Mouse (Mus musculus) urinary bladder, postnatal 36 days (tissue): ENCODE data around the gene Fibp.
A peak's percentile ranks its signal among the peaks of the same experiment; 100 is the strongest.
"Not testable (repeated sequence)": the region's sequence is repeated elsewhere in the genome, so short reads cannot be mapped to it uniquely, and the experiment has no call there.

Experiments
- DNase-seq, 2 experiments: peaks; one replicate each; pipeline ENCODE4 v3.0.0; 2022; ENCODE audit warnings: low spot score in 2 of 2, mixed read lengths in 1 of 2

The Fibp gene

DNA sequence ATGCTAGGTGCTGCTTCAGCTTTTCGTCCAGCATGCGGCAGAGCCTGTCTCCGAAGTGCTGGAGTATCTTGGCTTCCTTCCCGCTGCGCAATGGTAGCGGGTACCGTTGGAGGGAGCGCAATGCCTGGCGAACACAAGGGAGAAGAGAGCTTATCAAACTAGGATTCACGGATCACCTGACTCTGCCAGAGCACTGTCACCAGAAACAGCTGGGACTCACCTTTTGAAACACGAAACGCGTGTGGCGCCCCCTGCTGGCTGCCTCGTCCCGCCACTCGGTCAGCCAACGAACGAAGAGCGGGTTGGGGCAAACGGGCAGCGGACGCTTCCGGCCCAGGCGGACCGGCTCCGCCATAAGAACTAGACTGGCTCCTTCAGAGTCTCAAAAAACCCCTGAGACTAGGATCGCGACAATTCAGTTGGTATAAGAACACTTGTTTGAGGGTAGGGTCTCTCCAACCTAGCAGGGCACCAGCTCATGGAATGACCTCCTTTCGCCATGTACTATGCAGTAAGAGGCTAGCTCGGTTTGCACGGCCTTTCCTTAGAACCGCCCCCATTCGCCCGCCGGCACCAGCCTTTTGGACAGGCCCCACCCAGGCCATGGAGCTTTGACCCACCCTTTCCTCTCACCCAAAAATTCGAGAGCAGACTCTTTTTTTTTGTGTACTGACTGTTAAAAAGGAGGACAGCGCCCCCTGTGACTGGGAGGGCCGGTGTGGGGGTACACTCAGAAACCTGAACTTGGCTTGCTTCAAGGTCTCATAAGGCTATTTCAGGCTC is 27.5 kb downstream of the Fibp start, which contains the start of gene Mus81:
Gene Mus81 (minus strand): TSS at position 635 of the 783 bp plus-strand sequence.
- DNase-seq, result peak; percentile 94 to 96

DNA sequence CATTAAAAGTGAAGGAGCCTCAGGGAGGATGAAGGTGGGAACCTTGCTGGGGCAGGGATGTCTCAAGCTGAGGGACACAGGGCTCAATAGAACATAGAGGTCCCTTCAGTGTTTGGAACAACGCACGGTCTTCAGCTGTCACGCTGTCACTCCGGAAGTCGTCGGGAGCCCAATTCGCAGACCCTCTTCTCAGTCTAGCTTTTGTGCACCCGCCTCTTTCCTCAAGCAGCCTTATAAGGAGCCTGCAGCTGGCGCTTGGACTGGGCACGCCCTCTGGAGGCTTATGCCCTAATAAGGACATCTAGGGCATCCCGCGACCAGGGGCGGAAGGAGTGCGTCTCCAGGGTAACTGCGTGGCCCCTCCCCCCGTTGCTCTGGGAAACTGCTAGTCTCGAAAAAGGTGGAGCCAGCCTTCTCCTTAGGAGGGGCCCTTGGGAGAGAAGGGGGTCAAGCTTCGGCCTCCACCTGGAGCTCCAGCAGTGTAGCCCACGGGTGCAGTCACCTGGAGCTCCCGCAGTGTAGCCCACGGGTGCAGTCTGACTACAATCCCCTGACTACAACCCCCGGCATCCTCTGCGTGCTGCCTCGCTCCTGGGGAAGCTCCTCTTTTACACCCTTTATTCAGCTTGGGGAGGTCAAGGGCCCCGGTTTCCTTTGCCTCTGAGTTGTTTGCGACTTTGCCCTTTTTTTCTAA is 28.6 kb downstream of the Fibp start:
- peak; percentile 97 to 98 for DNase-seq

DNA sequence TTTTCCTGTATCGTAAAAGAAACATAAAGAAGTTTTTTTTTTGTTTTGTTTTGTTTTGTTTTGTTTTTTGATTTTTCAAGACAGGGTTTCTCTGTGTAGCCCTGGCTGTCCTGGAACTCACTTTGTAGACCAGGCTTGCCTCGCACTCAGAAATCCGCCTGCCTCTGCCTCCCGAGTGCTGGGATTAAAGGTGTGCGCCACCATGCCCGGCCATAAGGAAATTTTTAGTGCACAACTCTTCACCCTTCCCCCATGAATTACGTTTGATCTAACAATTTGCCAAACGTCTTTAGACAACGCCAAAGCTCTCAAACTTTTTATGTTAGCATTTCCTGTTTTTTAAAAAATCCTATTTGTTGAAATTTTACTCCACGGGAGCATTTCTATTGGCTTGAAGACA is 29.3 kb downstream of the Fibp start:
- DNase-seq, result not testable (repeated sequence)

DNA sequence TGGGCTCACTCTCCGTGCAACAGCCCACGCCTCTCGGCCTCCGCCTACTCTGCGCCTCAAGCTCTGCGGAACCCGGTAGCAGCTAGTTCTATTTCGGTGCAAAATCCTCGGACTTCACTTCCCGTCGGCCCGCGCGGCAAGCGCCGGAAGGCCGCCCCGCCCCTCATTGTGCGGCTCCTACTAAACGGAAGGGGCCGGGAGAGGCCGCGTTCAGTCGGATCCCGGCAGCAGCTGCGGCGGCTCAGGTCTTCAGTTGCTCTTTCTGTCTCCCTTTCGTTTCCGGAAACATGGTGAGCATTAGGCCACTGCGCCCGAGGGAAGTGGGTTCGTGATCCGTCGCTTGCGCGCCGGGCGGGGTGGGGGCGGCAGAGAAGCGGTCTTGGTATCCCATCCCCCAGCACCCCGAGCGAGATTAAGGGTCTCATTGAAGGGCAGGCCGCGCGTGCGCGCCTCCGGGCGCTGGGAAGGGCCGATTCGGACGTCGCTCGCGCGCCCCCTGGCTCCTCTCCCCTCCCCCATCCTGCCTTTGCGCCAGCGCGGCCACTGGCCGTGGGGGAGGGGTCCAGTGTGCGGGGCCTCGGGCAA is 30.0 kb downstream of the Fibp start, which contains the start of gene Cfl1:
Gene Cfl1 (plus strand): TSS at position 143 of the 585 bp plus-strand sequence.
- peak; percentile 91 to 95 for DNase-seq

DNA sequence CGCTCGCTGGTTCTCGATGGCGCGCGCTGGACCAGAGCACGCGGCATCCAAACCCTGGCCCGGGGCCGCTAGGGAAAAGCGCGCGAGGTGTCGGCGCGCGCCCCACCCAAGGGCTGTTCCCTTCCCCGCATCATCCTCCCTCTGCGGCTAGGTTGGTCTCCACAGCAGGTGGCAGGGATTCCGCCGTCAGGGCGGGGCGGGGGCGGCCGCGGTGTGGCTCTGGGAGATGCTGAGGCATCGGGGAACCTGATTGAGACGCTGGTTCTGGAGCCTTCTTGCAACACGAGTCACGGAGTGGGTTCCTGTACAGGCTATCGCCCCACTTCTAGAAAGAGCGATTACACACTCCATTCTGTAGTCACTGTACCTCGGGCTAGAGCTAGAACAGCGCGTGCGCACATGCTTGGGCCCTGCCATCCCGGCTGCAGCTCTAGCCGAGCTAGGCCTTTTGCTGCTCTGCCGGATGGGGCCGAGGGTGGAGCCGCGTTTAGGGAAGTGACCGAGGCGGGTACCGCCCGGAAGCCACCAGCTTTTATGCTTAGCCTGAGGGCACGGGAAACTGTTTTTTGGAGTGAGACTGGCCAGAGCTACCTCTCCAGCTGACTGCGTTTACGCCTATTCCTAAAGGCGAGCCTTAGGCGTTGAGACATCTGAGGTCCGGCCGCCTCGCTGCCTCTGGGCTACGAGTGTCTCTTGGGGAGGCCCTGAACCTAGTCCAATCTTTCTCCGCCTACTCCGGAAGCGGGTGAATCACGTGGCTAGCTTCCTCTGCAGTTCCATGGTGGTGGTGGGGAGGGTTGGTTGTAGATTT is 30.7 kb downstream of the Fibp start:
- peak; percentile 79 to 85 for DNase-seq

DNA sequence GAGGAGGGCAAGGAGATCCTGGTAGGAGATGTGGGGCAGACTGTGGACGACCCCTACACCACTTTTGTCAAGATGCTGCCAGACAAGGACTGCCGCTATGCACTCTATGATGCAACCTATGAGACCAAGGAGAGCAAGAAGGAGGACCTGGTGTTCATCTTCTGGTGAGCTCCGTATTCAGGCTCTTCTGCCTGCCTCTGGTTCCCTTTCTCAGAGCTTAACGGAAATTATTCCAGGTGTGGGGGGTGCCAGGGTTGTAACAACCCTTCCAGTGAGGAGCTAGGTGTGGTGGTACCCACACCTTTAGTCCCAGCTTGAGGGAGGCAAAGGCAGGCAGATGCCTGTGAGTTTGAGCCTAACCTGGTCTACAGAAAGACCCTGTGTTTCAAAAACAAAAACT is 32.2 kb downstream of the Fibp start:
- DNase-seq, result no peak

DNA sequence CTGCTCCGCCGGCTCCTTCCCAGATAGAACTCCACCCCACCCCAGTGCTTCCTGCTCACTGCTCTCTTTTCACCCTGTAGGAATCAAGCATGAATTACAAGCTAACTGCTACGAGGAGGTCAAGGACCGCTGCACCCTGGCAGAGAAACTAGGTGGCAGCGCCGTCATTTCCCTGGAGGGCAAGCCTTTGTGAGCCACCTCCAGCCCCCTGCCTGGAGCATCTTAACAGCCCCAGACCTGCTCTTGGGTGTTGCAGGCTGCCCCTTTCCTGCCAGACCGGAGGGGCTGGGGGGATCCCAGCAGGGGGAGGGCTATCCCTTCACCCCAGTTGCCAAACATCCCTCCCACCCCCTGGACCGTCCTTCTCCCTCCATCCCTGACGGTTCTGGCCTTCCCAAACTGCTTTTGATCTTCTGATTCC is 32.9 kb downstream of the Fibp start:
- not testable (repeated sequence) for DNase-seq

DNA sequence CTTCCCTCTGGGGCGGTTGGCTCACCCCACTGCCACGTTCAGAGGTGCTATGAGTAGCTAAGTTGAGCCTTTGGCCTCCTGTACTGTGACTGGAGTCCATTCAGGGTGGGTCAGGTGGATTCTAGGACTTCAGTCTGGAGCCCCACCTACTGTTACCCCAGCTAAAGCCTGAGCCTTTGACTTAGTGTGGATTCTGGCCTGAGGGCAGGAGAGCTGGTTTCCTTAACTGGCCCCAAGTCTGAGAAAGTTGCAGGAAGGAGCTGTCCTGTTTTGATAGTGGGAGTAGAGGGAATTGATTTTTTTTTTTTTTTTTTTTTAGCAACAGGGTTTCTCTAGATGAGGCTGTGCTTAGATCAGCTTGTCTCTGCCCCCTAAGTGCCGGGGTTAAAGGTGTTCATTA is 33.9 kb downstream of the Fibp start:
- no peak for DNase-seq

DNA sequence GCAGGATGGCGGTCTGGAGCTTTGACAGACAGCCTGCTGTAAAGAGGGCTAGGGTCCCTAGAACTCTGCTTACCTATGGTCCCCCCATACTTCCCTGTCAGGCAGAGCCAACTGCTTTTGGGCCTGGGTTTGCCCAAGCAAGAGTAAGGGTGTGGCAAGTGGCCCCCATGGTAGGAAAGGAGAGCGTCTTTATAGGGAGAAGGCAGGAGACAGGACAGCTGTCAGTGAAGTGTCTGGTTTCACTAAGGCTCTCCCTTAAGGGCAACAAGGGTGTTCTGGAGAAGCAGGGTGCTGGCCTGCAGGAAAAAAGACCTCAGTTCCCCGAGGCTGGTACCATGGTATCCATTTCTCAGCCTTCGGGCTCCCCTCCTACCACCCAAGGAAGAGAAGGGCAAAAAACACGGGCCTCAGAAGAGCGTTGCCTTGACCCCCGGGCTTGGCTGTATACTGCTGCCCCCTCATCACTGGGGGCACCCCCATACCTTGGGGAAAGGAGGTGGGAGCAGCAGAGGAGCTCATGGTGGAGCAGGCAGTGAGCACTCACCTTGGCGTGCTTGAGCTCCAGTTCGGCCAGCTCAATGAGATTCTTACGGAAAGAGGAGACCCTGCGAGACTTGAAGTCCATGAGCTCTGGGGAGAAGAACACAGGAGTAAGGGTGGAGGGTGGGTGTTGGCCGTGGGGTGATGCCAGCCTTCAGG is 35.1 kb downstream of the Fibp start:
- no peak for DNase-seq

DNA sequence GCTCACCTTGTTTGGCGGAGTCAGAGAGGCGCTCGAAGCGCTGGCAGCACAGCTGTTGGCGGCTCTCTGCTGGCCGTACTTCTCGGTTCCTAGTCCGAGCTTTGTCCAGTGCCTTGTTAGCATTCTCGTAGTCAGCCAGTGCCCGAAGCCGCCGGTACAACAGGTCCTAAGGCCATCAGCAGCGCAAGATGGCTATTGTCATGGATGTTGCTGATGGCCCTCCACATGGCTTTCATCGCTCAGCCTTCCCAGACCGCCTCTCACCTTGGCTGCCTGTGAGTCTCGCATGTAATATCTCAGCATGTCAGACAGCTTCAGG is 35.6 kb downstream of the Fibp start:
- DNase-seq, result no peak

DNA sequence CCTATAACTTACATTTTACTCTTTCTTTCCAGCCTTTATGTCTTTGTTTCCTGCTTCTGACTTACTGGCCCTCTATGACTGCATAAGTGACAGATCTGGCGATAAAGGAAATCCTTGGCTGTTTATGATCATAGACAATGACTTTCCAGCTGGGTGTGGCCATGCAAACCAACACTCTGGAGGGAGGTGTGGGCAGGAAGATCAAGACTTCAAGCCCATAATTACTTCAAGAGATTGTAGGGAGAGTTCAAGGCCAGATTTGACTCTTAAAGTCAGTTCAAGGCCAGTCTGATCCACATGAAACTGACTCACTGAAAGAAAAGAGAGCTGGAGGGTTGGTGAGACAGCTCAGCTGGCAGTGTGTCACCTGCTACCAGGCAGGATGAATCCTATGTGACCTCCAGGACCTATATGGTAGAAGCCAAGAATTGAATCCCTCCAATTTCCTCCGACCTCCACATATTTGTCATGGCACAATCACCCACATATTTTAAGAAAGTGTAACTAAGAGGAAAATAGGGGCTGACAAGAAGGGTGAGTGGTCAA is 40.0 kb downstream of the Fibp start:
- DNase-seq, result no peak

DNA sequence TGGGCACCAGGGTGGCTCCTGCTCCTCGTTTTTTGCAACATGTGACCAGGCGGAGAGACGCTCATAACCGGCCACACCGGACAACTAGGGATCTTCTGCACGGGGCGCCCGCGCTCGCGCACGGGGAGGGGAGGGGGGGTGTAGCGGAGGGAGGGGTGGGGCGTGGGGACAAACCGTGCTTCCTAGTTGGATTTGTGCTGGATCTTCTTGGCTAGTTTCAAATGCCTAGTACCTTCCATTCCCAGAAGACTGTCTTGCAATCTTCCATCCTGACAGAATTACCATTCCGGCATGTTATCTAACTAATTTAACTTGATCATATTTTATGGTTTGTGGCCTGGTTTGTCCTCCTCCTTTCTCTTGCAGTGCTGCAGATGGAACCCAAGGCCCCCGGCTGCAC is 43.3 kb downstream of the Fibp start, which contains the start of gene 1700020D05Rik:
Gene 1700020D05Rik (minus strand): TSS at position 101 of the 400 bp plus-strand sequence.
- DNase-seq, result no peak

DNA sequence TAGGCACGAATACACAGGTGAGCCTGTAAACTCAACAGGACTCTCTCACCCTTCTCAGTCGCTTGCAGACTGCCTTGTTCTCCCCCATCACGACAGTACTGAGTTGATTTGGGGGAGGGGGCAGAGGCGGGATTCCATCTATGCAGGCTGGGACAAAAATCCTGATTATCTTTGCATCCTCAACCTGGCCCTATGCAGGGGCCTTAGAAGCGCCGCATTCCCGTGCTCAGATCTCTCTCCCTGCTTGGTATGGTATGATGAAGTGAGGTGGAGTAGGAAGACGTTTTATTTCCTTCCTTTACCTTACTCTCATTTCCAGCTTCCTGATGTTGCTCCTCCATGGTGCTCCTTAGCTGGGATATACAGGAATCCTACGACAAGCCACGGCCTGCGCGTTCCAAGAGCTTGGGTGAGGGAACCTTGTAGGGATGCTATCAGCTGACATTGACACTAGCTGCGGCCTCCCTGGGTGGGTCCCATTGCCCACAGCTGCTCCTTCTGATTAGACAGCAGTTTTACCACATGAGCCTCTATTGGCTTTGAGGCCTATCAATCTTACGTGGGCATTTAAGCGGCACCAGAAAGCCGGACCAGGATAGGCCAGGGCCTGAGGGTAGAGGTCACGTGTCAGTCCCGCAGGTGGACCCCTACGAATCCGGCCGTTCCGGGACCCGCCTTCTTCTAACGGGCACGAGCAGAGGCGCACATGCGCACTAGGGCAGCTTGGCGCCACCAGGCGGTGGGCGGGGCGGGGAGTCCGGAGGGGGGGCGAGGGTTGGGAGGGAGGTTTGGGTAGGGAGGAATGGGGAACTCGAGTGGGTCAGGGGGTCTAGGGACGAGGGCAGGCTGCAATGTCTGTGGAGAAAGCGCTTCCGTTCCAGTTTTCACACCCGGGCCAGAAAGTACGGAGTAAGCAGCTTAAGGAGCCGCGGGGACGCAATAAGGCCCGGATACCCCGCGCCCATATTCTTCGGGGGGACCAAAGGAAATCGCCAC is 49.9 kb downstream of the Fibp start, which contains the start of gene Snx32:
Gene Snx32 (minus strand): TSS at position 508 of the 996 bp plus-strand sequence.
- DNase-seq, result peak; percentile 89 to 97

DNA sequence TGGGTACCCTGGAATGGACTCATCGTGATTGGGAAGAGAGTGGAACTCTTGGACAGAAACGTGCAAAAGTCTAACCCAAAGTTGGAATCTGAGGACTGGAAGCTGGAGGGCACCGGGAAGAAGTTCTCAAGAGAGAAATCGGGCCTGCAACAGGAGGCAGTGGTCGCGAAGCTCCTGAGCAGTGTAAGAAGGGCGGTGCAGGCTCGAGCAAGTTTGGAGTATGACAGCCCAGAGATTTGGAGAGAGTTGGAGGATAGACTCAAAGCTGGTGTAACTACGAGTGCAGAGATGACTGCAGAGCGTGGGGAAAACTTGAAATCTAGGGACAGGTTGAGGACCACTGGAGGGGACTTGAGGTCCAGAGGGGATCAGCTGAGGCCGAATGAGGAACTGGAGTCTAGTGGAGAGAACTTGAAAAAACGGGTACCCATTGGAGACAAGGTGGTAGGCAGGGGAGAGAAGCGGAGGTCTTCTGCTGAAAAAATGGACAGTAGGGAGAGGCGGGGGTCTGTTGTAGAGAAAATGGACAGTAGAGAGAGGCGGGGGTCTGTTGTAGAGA is 50.7 kb downstream of the Fibp start:
- peak in 1 of 2 experiments; percentile 16 for DNase-seq

DNA sequence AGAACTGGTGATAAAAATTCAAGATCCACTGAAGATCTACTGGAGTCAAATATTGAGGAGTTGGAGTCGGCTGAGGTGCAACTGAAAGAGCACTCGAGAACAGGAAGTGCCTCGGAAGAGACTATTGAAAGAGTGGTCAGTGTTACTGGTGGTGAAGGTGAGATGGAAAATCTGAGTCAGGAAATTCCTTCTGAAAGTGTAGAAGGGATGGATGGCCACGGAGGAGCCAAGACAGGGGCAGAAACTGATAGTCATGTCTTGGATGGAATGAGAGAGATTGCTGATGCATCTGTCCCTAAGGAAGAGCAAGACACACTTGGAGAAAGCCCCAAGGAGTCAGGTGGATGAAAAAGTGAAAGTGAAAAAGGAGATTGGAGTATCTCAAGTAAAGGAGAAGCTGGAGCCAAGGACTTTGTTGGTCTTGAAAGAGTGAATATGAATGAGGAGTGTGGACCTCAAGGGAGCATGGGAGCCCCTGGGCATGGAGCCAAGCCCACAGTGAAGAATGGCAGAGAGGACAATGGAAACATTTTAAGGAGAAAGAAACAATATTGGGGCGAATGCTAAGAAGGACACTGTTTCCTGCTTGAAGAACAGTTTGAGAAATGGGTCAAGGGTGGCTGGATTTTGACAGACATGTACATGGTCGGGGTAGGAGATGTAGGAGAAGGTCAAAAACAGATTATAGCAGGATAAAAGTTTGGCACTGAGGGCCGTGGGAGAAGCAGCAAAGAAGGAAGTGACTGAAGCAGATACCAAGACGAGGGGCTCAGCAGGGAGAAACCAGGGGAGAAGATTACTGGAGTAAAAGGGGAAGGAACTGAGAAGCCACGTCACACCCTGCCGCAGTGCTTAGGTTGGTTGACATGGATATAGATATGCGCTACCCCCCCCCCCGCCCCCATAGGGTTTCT is 51.9 kb downstream of the Fibp start:
- no peak for DNase-seq

DNA sequence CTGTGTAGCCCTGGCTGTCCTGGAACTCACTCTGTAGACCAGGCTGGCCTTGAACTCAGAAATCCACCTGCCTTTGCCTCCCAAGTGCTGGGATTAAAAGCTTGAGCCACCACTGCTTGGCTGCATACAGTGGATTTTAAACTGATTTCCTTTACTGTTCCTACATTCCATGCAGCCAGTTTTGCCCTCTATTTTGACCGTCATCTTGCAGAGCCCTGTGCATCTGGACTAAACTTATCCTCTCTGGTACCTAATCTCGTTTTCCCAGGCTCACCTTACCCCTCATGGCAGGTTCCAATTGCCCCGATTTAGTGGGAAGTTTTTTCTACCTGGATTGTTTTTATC is 52.6 kb downstream of the Fibp start:
- DNase-seq, result no peak
